Mouse (Mus musculus) mouse embryonic stem cell (cell line): ENCODE measurements around the gene Nid1.

Experiments
- in situ Hi-C, 2 experiments: fragments of 300-500 bp; cut with MboI; formaldehyde crosslinking; loops; 1 replicate in 1 of 2; 3 replicates in 1 of 2; pipeline ENCODE4 v1.14.3; 2019 to 2020; ENCODE audit warnings: low sequenced_read_pairs in 2 of 2, low pct_unique_long_range_greater_than_20kb in 1 of 2, mixed read lengths in 1 of 2; ENCODE audit not compliant: unreplicated experiment in 1 of 2

Nid1 gene

DNA sequence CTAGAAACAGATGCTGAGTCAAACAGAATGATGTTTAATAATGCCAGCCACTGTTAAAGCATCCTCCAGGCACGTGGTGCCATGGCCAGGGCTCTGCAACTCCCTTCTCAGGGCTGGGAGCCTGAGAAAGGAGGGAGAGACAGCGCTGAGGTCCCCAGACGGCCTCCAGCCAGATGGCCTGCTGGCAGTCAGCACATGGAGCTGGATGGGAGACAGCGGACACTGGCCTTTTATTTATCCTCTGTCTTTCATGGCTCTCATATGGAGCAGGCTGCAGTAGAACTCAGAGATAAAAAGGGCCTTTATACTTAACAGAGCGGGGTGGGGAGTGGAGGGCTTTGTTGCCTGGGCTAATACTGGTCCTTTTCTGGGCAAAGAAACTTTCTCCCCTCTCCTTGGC, 43.7 kb downstream of the Nid1 start:
- in situ Hi-C loops = no loop called here

DNA sequence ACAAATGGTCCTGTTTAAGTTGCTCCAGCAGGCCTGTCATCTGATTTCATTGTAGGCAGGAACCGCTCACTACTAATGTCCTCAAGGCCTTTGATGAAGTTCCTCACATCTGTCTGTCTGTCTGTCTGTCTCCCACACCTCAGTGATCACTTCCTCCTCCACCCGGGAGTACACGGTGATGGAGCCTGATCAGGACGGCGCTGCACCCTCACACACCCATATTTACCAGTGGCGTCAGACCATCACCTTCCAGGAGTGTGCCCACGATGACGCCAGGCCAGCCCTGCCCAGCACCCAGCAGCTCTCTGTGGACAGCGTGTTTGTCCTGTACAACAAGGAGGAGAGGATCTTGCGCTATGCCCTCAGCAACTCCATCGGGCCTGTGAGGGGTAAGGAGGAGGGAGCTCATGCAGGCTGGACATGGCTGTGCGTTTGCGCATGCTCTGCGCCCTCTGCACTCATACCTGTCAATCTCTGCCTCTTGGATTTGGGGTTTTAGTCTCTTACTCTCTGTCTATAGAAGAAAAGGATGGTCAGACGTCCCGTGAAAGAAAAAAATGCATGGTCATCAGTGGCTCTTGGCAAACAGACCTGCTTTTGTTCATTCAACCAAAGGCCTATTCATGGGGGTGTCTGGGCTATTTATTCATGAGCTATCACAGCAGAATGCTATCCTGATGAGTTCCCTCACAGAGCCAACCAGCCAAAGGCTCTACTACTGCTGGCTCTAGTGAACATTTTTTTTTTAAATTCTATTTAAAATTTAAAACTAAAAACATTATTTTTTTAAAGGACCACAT, 44.7 kb downstream of the Nid1 start:
- in situ Hi-C loops = no loop called here

DNA sequence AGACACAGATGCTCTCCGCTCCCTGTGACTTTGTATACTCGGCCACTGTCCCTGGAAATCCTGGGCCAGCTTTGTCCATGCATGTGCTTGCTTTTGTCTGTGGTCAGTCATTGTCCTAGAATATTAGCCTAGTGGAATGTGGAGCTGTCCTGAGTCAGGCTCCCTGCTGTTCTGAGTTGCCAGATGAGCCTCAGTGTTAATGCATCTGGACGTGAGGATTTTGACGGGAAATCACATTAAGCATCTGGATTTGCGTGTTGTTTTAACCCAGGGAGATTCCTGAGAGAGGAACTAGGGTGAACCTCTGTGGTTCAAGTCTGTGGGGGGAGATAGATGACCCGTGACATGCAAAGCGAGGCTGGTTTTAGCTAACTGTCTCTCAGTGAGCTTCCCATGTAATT, 47.0 kb downstream of the Nid1 start:
- in situ Hi-C loops = no loop called here

DNA sequence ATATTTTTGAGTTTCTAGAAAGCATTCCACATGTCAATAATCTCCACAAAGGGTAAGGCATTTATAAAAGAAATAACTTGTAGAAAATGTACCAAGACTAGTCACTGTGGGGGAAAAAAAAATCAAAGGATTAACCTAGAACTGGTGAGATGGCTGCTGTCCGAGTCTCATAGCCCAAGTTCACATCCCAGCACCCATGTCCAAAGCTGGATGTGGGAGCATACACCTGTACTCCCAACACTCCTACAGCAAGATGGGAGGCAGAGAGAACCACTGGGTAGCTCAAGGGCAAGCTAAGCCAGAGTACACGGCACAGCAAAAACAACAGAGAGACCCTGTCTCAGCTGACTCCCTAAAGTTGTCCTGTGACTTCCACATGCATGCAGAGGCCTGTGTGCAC, 47.5 kb downstream of the Nid1 start:
- in situ Hi-C loops = no loop called here

DNA sequence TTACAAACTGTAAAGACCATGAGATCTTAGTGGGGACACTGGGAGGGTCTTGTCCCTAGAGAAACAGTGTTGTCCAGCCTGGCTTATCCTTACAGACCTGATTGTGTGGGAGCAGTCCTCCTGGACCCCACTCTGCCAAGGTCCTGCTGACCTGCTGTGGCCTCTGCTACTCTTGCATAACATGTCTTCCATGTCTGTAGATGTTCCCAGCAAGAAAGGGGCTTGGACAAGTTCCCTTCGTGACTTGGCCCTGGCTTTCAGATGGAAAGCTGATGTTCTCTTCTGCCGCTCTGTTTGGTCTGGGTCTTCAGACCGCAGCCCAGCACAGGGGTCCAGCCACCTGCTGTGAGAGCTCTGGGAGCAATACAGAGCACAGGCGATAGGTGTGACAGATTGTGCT, 48.3 kb downstream of the Nid1 start:
- in situ Hi-C loops = no loop called here

DNA sequence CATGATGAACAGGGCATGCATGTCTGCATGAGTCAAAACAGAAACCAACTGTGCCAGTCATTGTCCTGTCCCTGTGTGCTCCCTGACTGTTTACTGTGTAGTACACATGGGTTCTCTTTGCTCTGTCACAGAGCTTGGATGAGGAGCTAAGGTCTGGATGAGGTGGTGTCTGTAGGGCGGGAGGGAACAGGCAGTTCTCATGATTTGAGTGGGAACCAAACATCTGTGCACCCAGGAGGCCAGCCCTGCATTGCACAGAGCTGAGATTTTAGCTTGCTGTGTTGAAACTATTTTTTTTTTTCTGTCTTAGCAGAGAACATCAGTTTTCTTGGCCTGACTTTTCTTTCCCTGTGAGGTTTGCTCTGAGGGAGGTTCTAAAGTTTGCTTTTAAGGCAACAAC, 50.5 kb downstream of the Nid1 start:
- in situ Hi-C loops = no loop called here

DNA sequence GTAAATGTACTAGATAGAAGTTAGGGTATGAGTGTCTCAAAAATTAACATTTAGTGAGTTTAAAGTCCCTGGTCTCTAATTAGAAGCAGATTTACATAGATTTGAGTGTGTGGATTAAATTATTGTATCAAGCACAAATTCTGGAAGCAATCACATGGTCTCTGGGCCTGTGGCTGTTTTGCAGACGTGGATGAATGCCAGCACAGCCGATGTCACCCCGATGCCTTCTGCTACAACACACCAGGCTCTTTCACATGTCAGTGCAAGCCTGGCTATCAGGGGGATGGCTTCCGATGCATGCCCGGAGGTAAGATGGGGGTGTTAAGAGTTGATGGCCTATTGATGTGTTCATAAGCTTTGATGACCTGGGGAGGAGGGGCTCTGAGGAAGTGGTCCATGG, 52.5 kb downstream of the Nid1 start:
- in situ Hi-C loops = no loop called here

DNA sequence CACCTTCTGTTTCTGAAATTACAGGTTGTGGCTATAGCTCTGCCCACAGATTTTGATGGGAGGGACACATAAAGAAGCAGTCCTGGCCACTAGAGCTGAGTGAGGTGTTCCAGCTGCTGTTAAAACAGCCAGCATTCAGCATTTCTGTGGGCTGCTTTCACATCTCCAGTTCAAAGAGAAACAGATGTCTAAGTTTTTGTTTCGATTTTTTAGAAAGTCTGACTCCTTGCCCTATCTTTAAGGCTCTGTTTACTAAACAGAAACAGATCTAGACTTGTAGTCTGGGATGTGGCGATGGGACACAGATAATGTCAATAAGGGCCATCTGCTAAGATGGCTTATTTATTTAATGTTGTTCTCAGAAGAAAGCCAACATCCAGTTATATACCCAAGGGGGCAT, 54.8 kb downstream of the Nid1 start:
- in situ Hi-C loops = no loop called here

DNA sequence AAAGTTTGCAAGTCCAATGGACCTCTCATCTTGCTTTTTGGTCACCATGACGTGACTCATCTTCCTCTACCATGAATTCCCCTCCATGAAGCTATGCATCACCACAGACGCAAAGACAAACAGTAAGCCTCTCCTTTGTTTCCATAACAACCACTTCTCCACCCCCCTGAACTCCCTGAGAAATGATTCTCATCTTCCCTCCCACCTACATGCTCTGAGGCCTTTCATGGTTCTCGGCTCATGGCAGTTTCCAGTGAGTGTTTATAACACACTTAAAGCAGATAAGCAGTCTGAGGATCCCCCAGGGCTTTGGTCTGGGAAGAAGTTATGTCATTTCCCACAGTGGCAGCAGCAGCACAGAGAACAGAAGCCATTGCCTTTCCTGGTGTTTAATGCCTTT, 56.2 kb downstream of the Nid1 start:
- in situ Hi-C loops = no loop called here

DNA sequence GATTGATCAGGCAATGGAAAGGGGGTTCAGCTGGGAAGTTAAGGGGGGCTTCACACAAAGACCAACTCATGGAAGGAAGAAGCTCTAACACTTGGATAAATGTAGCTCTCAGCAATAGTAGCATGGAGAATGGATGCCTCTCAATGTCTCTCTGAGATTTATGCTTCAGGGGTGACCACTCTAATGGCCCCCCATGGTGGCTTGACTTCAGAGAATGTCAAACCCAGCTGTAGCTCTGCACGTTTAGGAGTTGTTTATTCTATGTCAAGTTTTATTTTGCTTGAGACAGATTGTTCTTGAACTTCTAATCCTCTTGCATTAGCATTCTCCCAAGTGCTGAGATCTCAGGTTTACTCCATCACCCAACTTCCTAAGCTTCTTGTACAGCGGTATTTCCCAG, 60.7 kb downstream of the Nid1 start:
- in situ Hi-C loops = no loop called here

DNA sequence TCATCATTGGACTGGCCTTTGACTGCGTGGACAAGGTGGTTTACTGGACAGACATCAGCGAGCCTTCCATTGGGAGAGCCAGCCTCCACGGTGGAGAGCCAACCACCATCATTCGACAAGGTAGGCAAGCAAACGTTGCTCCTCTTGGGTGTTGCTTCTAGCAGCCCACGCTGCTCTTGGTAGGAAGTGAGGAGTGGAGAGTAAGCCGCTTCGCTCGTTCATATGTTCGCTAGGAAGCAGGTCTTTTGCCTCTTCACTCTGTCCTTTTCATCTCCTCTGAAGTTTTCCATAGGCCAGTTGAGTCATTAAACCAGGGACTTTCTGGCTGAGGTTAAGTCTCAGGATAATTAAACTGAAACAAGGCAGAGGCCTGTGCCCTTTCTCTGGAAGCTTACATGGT, 65.1 kb downstream of the Nid1 start:
- in situ Hi-C loops = loop anchor here (25.0 kb wide), 1 partner anchor 360 kb away; no protein-coding TSS in a partner anchor

DNA sequence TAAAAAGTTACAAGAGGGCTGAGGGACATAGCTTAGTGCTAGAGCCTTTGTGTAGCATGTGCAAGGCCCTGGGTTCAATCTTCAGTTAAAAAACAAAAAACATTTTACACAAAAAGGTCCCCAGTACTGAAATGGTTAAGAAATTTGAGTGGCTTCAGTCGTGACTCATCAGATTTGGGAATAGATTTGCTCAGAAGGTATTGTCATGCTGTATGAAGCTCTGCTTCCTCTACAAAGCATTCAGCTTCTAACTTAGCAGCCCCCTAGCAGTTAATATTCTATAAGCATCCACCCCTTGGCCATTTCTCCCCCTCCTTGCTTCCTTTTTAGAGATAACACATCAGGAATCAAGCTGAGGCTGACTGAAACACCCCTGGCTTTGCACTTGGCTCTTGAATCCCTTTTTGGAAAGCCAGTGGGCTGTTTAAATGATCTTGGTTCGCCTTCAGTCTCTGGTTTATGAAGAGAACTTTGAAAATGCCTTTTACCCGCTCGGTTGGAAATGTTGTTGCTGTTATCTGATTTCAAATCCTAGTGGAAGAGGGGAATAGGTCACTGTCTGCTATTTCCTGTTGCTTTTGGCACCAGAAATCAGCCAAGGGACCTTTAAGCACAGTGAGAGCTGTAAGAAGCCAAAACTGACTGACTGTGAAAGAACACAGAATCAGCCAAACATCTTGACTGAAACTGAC, 66.5 kb downstream of the Nid1 start:
- in situ Hi-C loops = loop anchor here (25.0 kb wide), 1 partner anchor 358 kb away; no protein-coding TSS in a partner anchor

DNA sequence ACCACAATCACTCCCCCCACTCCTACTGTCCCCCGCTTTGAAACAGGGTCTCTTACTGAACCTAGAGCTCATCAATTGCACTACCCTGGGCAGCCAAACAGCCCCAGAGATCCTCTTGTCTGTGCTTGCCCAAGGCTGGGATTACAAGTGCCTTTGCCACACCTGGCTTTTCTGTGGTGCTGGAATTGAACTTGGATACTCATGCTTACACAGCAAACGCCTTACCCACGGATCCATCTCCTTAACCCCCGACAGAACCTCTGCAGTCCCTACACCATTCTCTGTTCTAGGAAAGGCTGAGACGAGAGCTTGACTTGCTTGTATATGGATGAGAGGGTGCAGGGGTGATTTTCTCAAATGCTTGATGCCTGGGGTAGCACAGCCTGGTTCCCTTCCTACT, 67.7 kb downstream of the Nid1 start:
- in situ Hi-C loops = loop anchor here (25.0 kb wide), 1 partner anchor 357 kb away; no protein-coding TSS in a partner anchor

DNA sequence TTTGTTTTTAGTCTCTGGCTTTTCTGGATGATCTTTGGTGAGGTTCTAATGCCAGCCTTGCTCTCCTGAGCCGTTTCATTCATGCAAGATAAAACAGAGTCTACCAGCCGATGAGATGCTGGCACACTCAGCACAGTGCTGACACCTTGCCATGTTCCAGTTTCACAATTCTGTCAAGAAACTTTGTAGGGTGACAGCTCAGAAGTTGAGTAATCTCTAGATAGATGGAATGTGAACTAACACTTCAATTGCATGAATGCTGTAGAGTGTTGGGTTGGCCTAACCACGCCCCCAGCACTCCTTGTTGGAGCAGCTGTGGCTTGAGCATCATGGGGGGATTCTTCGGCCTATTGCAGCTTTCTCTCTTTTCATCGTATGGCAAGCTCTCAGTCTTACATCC, 69.2 kb downstream of the Nid1 start:
- in situ Hi-C loops = loop anchor here (25.0 kb wide), 1 partner anchor 356 kb away; no protein-coding TSS in a partner anchor

DNA sequence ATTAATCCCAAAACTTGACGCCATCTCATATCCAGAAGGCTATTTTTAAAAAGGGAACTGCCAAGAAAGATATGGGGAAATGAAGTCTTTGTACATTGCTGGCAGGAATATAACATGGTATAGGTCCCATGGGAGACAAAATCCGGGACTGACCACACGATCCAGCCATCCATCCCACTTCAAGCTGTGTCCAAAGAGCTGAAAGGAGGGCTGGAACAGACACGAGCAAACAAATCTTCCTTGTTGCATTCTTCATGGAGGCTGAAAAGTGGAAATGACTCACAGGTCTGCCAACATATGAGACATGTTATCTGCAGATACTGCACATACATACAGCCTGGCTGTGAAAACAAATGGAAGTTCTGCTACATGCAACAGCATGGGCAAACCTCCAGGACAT, 77.5 kb downstream of the Nid1 start:
- in situ Hi-C loops = loop anchor here (25.0 kb wide), 1 partner anchor 347 kb away; no protein-coding TSS in a partner anchor

DNA sequence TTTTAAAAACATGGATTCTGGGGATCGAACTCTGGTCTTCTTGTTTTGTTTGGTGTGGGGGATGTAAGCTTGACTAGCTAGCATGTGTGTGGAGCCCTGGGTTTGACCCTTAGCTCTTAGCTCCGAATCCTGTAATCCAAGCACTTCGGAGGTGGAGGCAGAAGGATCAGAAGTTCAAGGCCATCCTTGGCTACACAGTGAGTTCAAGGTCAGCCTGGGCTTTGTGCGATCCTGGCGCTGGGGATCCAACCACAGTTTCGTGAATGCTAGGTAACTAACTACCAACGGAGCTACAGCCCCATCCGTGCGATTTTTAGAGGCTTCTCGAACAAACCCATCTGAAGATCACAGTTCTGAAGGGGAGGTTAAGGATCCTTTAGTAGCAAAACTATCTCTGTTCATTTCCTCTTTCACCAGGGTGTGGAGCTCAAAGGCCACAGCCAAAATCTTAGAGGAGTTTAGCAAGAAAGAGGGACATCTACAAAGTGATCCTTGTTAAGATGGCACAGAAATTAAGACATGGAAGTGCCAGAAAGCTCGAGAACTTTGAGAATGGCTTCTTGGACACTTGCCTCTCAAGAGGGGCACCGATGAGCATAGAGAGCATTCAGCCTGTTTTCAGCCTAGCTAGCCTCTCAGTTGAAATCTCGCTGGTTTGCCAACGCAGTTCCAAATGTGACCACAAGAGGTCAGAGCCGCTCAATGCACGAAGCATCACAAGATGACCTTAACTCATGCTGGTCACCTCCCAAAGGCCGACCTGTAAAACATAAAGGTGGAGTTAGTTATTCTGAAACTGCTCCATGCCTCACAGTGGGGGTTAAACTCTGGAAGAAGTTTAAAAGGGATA, 79.2 kb downstream of the Nid1 start:
- in situ Hi-C loops = loop anchor here (25.0 kb wide), 1 partner anchor 346 kb away; no protein-coding TSS in a partner anchor

DNA sequence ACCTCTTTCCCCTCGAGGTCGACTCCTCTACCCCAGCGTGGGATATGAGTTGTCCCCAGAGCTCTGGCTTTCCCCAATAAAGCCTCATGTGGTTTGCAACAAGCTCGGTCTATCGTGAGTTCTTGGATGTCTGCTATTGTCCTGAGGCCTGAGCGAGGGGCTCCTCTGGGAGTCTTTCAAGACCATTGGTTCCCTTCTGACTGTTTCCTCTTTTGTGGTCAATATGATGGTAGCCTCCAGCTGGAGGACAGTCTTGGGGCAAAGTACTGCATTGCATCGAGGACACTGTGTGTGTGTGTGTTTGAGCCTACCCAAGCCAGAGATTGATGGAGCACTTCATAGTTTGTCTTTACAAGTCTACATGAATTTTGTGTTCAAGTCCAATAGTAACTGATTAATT, 80.8 kb downstream of the Nid1 start:
- in situ Hi-C loops = loop anchor here (25.0 kb wide), 1 partner anchor 344 kb away; no protein-coding TSS in a partner anchor

DNA sequence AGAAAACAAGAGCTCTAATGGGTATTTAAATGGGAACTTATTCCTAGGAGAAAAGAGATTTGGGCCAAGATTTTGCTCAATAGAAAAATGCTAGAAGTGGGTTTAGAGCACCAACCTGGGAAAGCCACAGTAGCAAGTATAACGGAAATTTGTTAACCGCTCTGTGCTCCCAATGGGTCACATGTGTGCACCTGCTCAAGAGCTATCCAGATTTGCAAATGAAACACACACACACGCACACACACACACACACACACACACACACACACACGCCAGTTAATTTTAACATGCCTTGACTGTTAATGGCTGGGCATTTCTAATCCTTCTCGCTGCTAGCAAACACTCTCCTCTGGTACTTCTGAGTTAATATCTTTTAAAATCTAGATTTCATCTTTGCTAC, 83.1 kb downstream of the Nid1 start:
- in situ Hi-C loops = loop anchor here (25.0 kb wide), 1 partner anchor 342 kb away; no protein-coding TSS in a partner anchor
